Mouse (Mus musculus): ENCODE measurements around the gene Sept1. TPM values are rescaled to one million over a fixed set of nuclear protein-coding genes. Genes with fewer than 3 reads are reported as not detected.
"Not testable (repeated sequence)": the region's sequence is repeated elsewhere in the genome, so short reads cannot be mapped to it uniquely, and the experiment has no call there.

The Sept1 gene
- polyA plus RNA-seq, 1 experiment, result 13.3 TPM

GRCm38 (mm10) chr7:127255008-127255407 is 22.1 kb upstream of the Sept1 start:
- no peak for DNase-seq (ENCODE audit: extremely low spot score in 1 of 2, low spot score in 1 of 2)

DNA sequence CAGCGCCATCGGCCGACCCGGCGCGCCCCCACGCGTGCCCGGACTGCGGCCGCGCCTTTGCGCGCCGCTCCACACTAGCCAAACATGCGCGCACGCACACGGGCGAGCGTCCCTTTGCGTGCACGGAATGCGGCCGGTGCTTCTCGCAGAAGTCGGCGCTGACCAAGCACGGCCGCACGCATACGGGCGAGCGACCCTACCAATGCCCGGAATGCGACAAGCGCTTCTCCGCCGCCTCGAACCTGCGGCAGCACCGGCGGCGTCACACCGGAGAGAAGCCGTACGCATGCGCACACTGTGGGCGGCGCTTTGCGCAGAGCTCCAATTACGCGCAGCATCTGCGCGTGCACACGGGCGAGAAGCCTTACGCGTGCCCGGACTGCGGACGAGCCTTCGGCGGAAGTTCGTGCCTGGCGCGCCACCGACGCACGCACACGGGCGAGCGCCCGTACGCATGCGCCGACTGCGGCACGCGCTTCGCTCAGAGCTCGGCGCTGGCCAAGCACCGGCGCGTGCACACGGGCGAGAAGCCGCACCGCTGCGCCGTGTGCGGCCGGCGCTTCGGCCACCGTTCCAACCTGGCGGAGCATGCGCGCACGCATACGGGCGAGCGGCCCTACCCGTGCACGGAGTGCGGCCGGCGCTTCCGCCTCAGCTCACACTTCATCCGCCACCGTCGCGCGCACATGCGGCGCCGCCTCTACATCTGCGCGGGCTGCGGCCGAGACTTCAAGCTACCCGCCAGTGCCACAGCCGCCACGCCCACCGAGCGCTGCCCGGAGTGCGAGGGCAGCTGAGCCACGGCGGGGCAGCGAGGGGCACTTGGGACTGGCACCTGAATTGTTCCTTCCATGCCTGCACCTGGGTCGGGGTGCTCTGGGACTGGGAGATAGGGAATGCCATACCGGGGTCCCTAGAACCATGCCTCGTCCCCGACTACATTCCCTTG is 21.2 kb upstream of the Sept1 start:
- peak; percentile 86 to 97 for DNase-seq (ENCODE audit: extremely low spot score in 1 of 2, low spot score in 1 of 2)

DNA sequence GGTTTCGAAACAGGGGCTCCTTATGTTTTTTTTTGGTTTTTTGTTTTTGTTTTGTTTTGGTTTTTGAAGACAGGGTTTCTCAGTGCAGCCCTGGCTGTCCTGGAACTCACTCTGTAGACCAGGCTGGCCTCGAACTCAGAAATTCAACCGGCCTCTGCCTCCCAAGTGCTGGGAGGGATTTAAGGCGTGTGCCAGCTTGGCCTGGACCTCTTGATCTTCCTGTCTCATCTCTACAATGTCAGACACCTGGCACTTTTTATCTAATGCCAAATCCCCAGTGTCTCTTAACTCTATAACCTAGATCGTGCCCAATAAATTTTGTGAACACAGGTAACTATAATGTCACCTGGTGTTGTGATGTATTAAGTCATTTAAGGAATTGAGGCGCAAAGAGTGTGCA is 20.4 kb upstream of the Sept1 start:
- DNase-seq (ENCODE audit: extremely low spot score in 1 of 2, low spot score in 1 of 2), result no peak

DNA sequence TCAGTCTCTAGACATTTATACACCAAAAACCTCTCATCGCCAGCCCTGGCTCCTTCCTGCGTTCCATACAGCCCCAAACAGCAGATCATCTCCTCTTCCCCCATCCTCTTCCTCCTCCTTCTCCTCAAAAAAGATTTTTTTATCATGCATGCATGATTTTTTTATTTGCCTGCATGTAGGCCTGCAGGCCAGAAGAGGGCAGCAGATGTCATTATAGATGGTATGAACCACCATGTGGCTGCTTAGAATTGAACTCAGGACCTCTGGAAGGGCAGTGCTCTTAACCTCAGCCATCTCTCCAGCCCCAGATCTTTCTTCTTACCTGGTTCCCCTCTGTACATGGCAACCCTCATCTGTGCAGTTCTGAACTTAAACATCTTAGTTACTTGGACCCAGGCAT is 19.5 kb upstream of the Sept1 start:
- peak in 1 of 2 experiments; percentile 28 for DNase-seq (ENCODE audit: extremely low spot score in 1 of 2, low spot score in 1 of 2)

- not testable (repeated sequence) for DNase-seq (ENCODE audit: extremely low spot score in 1 of 2, low spot score in 1 of 2)
These were observed 17.6 kb upstream of the Sept1 start for GRCm38 (mm10) chr7:127250511-127250910.

GRCm38 (mm10) chr7:127244658-127245510 is 12.0 kb upstream of the Sept1 start:
- no peak for DNase-seq (ENCODE audit: extremely low spot score in 1 of 2, low spot score in 1 of 2)

DNA sequence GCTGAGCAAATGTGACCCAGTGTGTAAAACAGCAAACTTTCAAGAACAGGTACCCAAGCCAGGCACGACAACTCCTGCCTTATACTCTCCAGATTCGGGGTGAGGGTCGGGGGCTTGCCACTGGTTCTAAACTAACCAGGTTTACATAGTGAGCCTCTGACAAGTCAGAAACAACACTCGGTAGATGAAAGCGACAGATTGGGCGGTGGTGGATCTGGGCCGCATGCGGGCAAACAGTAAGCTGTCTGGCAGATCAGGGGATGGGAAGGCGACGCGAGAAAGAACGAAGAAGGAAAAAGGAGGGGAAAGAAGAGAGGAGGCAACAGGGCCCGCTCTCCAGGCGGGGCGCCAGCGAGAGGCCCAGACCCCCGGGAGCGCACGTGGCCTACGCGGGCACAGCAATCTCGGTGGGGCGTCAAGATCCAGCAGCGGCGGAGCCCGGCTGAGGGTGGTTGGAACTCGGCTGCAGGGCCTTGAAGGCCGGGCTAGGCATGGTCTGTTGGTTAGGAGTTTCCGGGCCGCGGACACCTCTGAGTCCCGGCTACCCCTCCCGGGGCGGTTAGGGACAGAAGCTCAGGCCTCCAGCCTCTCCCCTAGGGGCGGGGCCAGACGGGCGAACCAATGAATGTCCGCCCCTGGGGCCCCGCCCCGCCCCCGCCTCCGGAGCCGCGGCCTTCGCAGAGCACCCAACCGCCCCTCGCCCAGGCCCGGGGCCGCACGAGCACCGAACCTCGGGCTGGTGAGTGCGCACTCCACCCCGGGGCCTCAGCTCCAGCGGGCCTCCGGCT is 11.1 kb upstream of the Sept1 start, which contains the start of gene Zfp771:
Zfp771 (plus strand) TSS at position 405 of the 788 bp plus-strand sequence.
- peak; percentile 84 to 92 for DNase-seq (ENCODE audit: extremely low spot score in 1 of 2, low spot score in 1 of 2)

GRCm38 (mm10) chr7:127243361-127243867 is 10.5 kb upstream of the Sept1 start:
- DNase-seq (ENCODE audit: extremely low spot score in 1 of 2, low spot score in 1 of 2), result no peak

- DNase-seq (ENCODE audit: extremely low spot score in 1 of 2, low spot score in 1 of 2), result no peak
These were observed 1.8 kb upstream of the Sept1 start for GRCm38 (mm10) chr7:127234777-127235176.

DNA sequence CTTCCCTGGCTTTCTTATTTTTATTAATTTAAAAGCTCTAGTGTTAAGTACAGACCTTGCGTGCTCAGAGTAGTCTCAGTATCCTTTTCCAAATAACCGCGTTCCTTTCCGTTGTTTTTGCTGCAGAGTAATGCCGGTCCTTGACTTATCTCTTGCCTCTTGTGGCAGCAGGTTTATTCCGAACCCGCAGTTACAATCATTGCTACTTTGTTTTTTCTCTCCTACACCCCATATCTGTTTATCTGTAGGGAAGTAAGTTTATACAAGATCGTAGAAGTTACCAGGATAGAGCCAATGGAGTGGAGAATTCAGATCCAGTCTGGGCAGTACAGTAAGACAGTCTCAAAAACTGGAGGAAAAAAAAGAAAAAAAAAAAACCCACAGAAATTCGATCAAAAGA is 835 bp upstream of the Sept1 start:
- no peak for DNase-seq (ENCODE audit: extremely low spot score in 1 of 2, low spot score in 1 of 2)

GRCm38 (mm10) chr7:127233368-127233749 is 429 bp upstream of the Sept1 start:
- no peak for DNase-seq (ENCODE audit: extremely low spot score in 1 of 2, low spot score in 1 of 2)

- DNase-seq (ENCODE audit: extremely low spot score in 1 of 2, low spot score in 1 of 2), result no peak
These were observed 906 bp downstream of the Sept1 start for GRCm38 (mm10) chr7:127231826-127232621.

DNA sequence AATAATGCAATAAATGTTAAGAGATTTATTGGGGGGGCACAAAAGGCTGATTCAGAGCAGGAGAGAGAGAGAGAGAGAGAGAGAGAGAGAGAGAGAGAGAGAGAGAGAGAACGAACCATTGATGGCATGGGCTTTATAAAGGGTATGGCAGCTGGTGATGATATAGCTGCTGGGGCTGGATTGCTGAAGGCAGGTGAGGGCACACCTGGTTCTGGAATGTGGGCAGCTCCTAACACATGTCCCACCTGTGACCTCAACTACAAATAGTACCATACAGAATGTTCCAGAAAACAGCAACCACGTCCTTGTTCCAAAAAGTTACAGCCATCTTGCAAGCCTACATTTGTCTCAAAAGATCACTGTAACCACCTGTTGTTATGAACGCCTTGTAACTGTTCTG is 1.6 kb downstream of the Sept1 start:
- DNase-seq (ENCODE audit: extremely low spot score in 1 of 2, low spot score in 1 of 2), result no peak

DNA sequence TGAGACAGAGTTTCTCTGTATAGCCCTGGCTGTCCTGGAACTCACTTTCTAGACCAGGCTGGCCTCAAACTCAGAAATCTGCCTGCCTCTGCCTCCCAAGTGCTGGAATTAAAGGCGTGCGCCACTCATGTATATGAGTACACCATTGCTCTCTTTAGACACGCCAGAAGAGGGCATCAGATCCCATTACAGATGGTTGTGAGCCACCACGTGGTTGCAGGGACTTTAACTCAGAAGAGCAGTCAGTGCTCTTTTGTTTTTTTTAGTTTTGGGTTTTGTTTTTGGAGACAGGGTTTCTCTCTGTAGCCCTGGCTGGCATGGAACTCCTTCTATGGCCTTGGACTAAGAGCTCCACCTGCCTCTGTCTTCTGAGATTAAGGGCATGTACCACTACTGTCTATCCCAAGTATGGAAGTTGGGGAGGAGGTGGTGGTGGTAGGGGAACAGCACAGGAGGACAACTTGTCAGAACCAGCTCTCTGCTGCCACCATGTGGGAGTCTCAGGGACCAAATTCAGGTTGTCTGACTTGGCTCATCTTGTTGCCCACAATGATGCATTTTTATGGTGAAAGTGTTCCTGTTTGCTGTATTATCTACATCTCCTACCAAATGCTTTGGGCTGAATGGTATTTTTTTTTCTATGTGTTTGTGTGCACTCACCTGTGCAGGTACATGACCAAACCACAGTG is 4.2 kb downstream of the Sept1 start:
- peak in 1 of 2 experiments; percentile 93 for DNase-seq (ENCODE audit: extremely low spot score in 1 of 2, low spot score in 1 of 2)

GRCm38 (mm10) chr7:127225147-127225995 is 7.6 kb downstream of the Sept1 start:
- DNase-seq (ENCODE audit: extremely low spot score in 1 of 2, low spot score in 1 of 2), result peak in 1 of 2 experiments; percentile 71

DNA sequence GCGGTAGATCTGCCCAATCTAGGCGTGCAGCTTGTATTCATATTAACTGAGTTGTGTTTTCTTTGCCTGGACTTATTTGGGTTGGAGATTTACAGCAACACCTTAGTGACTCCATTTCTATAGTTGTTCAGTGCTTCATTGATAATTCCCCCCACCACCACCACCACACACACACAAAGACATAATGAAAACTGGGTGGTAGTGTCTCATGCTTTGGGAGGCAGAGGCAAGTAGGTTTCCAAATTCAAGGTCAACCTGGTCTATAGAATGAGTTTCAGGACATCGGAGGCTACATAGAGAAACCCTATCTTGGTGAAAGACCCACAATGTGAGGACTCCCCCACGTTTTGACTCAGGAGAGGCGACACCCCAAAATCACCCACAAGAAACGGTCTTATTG is 8.3 kb downstream of the Sept1 start:
- DNase-seq (ENCODE audit: extremely low spot score in 1 of 2, low spot score in 1 of 2), result no peak

GRCm38 (mm10) chr7:127223515-127224478 is 9.1 kb downstream of the Sept1 start:
- no peak for DNase-seq (ENCODE audit: extremely low spot score in 1 of 2, low spot score in 1 of 2)

All from frontal cortex, adult 2 months (tissue).